ENCODE assay signal across 19 mouse cellular contexts in genomic region chr7:49408625-49409024, GRCm38 (mm10).
DNase-seq lines count a peak whose midpoint lies in the region; ATAC-seq and TF ChIP-seq lines count a peak whose summit lies in the region.
"Had no signal": no experiment of that assay in that cellular context is flagged by ENCODE, and none has a peak within 500 bp of the region (broad histone marks: within the 10 kb centered on the region; RNA-seq: fewer than 3 reads in every experiment).

No protein-coding gene starts in this region.

- no peak overlapping the region for H3K4me3 ChIP-seq in hindbrain, embryonic 13.5 days
- no peak overlapping the region for H3K4me3 ChIP-seq in hindbrain, embryonic 12.5 days
- no peak overlapping the region for H3K4me3 ChIP-seq in left cerebral cortex, adult 2 months
- no peak overlapping the region for H3K4me3 ChIP-seq in neural tube, embryonic 13.5 days
- H3K4me3 ChIP-seq in lung, postnatal 0 days (ENCODE audit: low read depth, low read length): no peak overlapping the region
- H3K4me3 ChIP-seq: embryonic facial prominence, embryonic 12.5 days; heart, embryonic 10.5 days had no signal

- no peak for ATAC-seq in hindbrain, embryonic 13.5 days (ENCODE audit: low FRiP score)
- ATAC-seq in hindbrain, embryonic 12.5 days (ENCODE audit: low FRiP score): no peak
- ATAC-seq in neural tube, embryonic 13.5 days (ENCODE audit: low read depth): no peak
- ATAC-seq in lung, postnatal 0 days: no peak
- ATAC-seq: inflammation-experienced regulatory T-cells, adult 6 months; intestine, postnatal 0 days had no signal

- DNase-seq in left cerebral cortex, adult 2 months (ENCODE audit: extremely low spot score in 1 of 2, low spot score in 2 of 2): no peak
- DNase-seq in left cerebral cortex, adult 8-10 months (ENCODE audit: low spot score in 2 of 2): no peak
- DNase-seq in neural tube, embryonic 10.5 days (ENCODE audit: extremely low spot score, low spot score): no peak
- DNase-seq in lung, postnatal 0 days (ENCODE audit: low spot score): no peak
- DNase-seq: adrenal gland, adult 2 months; adrenal gland, postnatal 25 days; cerebellum, adult 18-20 months; cerebellum, postnatal 14 days; gastrocnemius, postnatal 10 days; heart, adult 18-20 months; heart, postnatal 10 days; heart, postnatal 4 days had no signal

- peaks cover 10% of the 10 kb centered on the region for H3K36me3 ChIP-seq in hindbrain, embryonic 13.5 days
- H3K36me3 ChIP-seq in hindbrain, embryonic 12.5 days: peaks cover 11% of the 10 kb centered on the region
- peaks cover 14% of the 10 kb centered on the region; the same call in 1 of the 2 replicates for H3K36me3 ChIP-seq in neural tube, embryonic 13.5 days
- 0 out of 2 replicates have a peak, but pooled peaks cover 3% of the 10 kb centered on the region for H3K36me3 ChIP-seq in lung, postnatal 0 days (ENCODE audit: insufficient read depth, low read length)
- H3K36me3 ChIP-seq: embryonic facial prominence, embryonic 12.5 days had no signal

- 86% methylated on average over 7 of the region's 7 CpGs for WGBS in hindbrain, embryonic 13.5 days
- 88% methylated on average over 7 of the region's 7 CpGs for WGBS in hindbrain, embryonic 12.5 days
- 88% methylated on average over 7 of the region's 7 CpGs for WGBS in neural tube, embryonic 13.5 days
- WGBS in lung, postnatal 0 days: 96% methylated on average over 7 of the region's 7 CpGs

- no peak for TF ChIP-seq EP300 in lung, postnatal 0 days (IDR thresholded peaks at IDR 0.05)

- 0 out of 2 replicates have a peak overlapping the region, but pooled peaks have one; percentile 8 for H3K9ac ChIP-seq in hindbrain, embryonic 13.5 days
- no peak overlapping the region for H3K9ac ChIP-seq in hindbrain, embryonic 12.5 days
- no peak overlapping the region for H3K9ac ChIP-seq in neural tube, embryonic 13.5 days
- H3K9ac ChIP-seq in lung, postnatal 0 days (replicated peaks; ENCODE audit: low read depth): no peak overlapping the region
- H3K9ac ChIP-seq: embryonic facial prominence, embryonic 12.5 days had no signal

- intact Hi-C loops in left cerebral cortex, adult 2 months (cut with DNase I): no loop called here

- H3K9me3 ChIP-seq in hindbrain, embryonic 13.5 days: no peaks in the 10 kb centered on the region
- H3K9me3 ChIP-seq in hindbrain, embryonic 12.5 days (replicated peaks): no peaks in the 10 kb centered on the region
- H3K9me3 ChIP-seq in neural tube, embryonic 13.5 days: no peaks in the 10 kb centered on the region
- H3K9me3 ChIP-seq in lung, postnatal 0 days (ENCODE audit: low read length): no peaks in the 10 kb centered on the region
- H3K9me3 ChIP-seq: embryonic facial prominence, embryonic 12.5 days; heart, embryonic 10.5 days had no signal

- H3K27me3 ChIP-seq in hindbrain, embryonic 13.5 days: no peaks in the 10 kb centered on the region
- H3K27me3 ChIP-seq in hindbrain, embryonic 12.5 days: 0 out of 2 replicates have a peak, but pooled peaks cover 2% of the 10 kb centered on the region
- H3K27me3 ChIP-seq in neural tube, embryonic 13.5 days: no peaks in the 10 kb centered on the region
- no peaks in the 10 kb centered on the region for H3K27me3 ChIP-seq in lung, postnatal 0 days (replicated peaks; ENCODE audit: insufficient read depth, low read length)
- H3K27me3 ChIP-seq: embryonic facial prominence, embryonic 12.5 days had no signal

- TF ChIP-seq CTCF in left cerebral cortex, adult 2 months (IDR thresholded peaks at IDR 0.05): no peak
- TF ChIP-seq CTCF in lung, postnatal 0 days (IDR thresholded peaks at IDR 0.05): no peak

- H3K4me1 ChIP-seq in hindbrain, embryonic 13.5 days (replicated peaks): peaks cover 36% of the 10 kb centered on the region
- peaks cover 7% of the 10 kb centered on the region for H3K4me1 ChIP-seq in hindbrain, embryonic 12.5 days
- H3K4me1 ChIP-seq in neural tube, embryonic 13.5 days (replicated peaks): peaks cover 27% of the 10 kb centered on the region
- H3K4me1 ChIP-seq in lung, postnatal 0 days (ENCODE audit: insufficient read depth, low read depth, low read length): no peaks in the 10 kb centered on the region
- H3K4me1 ChIP-seq: embryonic facial prominence, embryonic 12.5 days had no signal

- H3K4me2 ChIP-seq in hindbrain, embryonic 13.5 days: no peak overlapping the region
- H3K4me2 ChIP-seq in hindbrain, embryonic 12.5 days (replicated peaks): no peak overlapping the region
- H3K4me2 ChIP-seq in neural tube, embryonic 13.5 days: no peak overlapping the region
- no peak overlapping the region for H3K4me2 ChIP-seq in lung, postnatal 0 days (replicated peaks; ENCODE audit: low read depth, low read length)
- H3K4me2 ChIP-seq: embryonic facial prominence, embryonic 12.5 days had no signal

- H3K27ac ChIP-seq in hindbrain, embryonic 13.5 days: peak overlapping the region; percentile 71
- H3K27ac ChIP-seq in hindbrain, embryonic 12.5 days: no peak overlapping the region
- H3K27ac ChIP-seq in left cerebral cortex, adult 2 months: peak overlapping the region; percentile 57
- 0 out of 2 replicates have a peak overlapping the region, but pooled peaks have one; percentile 42 for H3K27ac ChIP-seq in neural tube, embryonic 13.5 days (replicated peaks)
- no peak overlapping the region for H3K27ac ChIP-seq in lung, postnatal 0 days (ENCODE audit: low read length)
- H3K27ac ChIP-seq: embryonic facial prominence, embryonic 12.5 days; heart, embryonic 10.5 days had no signal

Comparison
In these comparisons a context has a peak if more than half of its experiments do, and no peak if none do; other contexts are left out.
1. H3K27ac ChIP-seq: peak in hindbrain, embryonic 13.5 days (single experiment), left cerebral cortex, adult 2 months (single experiment) and neural tube, embryonic 13.5 days (single experiment); none in hindbrain, embryonic 12.5 days (single experiment) and lung, postnatal 0 days (single experiment).